Mouse (Mus musculus) bone marrow macrophage, adult 2 months (primary cell): ENCODE data around the gene Sufu. TPM values are rescaled to one million over a fixed set of nuclear protein-coding genes. Genes with fewer than 3 reads are reported as not detected.

Experiments
- H3K27ac ChIP-seq: 2 replicates; pipeline ENCODE4 v1.5.1; 2012; ENCODE audit warnings: low read depth, low read length; ENCODE audit not compliant: insufficient read depth
- H3K4me1 ChIP-seq: 2 replicates; pipeline ENCODE4 v1.6.1; 2012; ENCODE audit warnings: low read length; ENCODE audit not compliant: control insufficient read depth, insufficient read depth
- H3K4me3 ChIP-seq: 2 replicates; pipeline ENCODE4 v1.5.1; 2012; ENCODE audit warnings: mild to moderate bottlenecking, low read length, moderate library complexity; ENCODE audit not compliant: insufficient read depth
- CTCF ChIP-seq: IDR thresholded peaks from 2 replicates; pipeline ENCODE4 v1.5.1; 2012; ENCODE audit warnings: low read depth, mild to moderate bottlenecking, low read length, moderate library complexity
- POLR2A ChIP-seq: IDR thresholded peaks from 2 replicates; pipeline ENCODE4 v1.6.1; 2012; ENCODE audit warnings: mild to moderate bottlenecking, low read depth, low read length, borderline replicate concordance
- polyA plus RNA-seq: library from polyadenylated mRNA; stranded (reverse); fragments of >200 nt; gene quantifications from 2 replicates; pipeline ENCODE4 v1.2.4, GENCODE M21; 2012; ENCODE audit not compliant: missing spikeins, insufficient read depth, insufficient read length

The Sufu gene
- polyA plus RNA-seq, 1 experiment = 14.7 TPM

DNA sequence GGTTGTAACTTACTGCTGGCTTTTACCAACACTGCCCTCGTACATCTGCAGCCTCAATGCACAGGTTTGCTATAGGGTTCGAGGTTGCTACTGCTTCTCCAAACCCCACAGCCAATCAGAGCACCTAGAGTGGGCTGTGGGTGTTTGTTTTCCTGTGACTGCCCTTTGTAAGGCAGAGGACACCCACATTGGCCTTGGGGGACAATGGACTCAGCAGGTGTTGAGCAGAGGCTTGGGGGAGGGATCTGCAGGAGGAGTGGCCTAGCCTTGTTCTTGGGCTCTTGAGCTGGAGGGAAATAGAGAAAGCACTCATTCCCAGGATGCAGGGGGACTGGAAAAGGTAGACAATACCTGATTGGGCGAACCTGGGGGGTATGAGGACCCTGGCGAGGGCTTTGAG is 38.3 kb upstream of the Sufu start:
- Histone ChIP-seq H3K27ac (0 out of 2 replicates have a peak overlapping the region, but pooled peaks have one; percentile 2), H3K4me1 (peaks cover 22% of the 10 kb centered on the region), H3K4me3 (peak overlapping the region; percentile 79)
- TF ChIP-seq CTCF (no peak), POLR2A (no peak)

DNA sequence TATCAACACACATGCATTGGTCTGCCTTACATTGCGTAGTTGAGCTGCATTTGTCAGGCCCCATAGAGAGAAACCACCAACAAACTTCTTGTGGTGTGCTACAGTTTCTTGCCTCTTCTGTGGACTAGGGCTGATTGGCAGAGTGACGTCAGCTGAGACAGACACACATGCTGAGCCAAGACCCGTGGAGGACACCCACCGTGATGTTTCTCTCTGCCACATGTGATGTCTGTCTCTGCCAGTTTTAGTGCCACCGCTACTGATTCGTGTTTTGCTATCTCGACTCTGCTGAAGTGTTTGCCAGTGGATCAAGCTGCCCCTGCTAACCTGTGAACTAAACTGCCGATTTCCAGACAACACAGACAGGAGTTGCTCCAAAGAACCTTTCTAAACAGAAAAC is 34.6 kb upstream of the Sufu start:
- TF ChIP-seq POLR2A = no peak
- TF ChIP-seq CTCF = no peak
- Histone ChIP-seq H3K4me3 (no peak overlapping the region), H3K4me1 (peaks cover 16% of the 10 kb centered on the region), H3K27ac (no peak overlapping the region)

DNA sequence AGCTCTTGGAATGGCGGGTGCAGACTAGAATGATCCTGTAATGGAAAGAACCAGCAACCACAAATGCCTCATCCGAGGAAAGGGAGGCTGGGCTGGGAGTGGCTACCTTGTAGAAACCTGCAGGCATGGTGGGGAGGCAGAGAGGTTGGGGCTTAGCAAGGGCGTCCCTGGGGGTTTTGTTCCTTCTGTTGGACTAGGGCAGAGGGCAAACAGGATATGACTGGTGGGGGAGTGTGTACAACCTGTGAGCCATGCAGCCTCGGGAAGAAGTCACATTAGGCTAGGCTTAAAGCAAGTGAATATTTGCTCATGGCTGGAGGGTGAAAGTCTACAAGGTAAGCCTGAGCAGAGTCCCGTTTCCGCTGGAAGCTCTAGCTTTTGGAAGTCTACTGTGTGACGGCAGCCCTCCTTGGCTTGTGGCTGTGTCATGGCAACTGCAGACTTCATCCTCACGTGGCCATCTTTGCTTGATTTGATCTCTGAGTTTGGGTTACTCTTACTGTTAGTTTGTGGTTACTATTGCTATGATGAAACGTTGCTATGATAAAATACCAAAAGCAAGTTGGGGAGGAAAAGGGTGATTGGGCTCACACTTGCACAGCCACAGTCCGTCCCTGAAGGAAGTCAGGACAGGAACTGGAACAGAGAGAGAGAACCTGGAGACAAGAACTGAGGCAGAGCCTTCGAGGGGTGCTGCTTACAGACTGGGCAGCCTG is 33.2 kb upstream of the Sufu start:
- H3K4me3 ChIP-seq = no peak overlapping the region
- no peak for TF ChIP-seq CTCF
- no peak for TF ChIP-seq POLR2A
- H3K27ac ChIP-seq = no peak overlapping the region
- peaks cover 11% of the 10 kb centered on the region for H3K4me1 ChIP-seq

- H3K4me3 ChIP-seq = no peak overlapping the region
- no peak overlapping the region for H3K27ac ChIP-seq
- H3K4me1 ChIP-seq = peaks cover 3% of the 10 kb centered on the region
- no peak for TF ChIP-seq POLR2A
- TF ChIP-seq CTCF = no peak
Observed at GRCm38 (mm10) chr19:46367798-46368590, 28.7 kb upstream of the Sufu start.

DNA sequence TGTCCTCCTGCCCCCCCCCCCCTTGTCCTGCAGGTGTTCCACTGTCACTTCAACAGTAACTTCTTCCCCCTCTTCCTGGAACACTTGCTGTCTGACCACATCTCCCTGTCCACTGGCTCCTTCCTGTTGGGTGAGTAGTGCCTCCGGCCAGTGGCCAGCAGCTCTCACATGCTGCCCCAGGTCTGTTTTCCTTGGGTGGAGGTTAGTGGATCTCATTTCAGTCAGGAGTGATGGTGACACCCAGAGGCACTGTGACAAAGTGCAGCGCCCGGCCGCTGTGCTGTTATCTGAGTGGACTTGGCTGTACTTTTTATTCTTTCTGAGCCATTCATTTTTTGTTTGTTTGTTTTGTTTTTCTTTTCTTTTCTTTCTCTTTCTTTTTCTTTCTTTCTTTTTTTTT is 27.5 kb upstream of the Sufu start:
- no peak for TF ChIP-seq POLR2A
- peak; percentile 47 for TF ChIP-seq CTCF

DNA sequence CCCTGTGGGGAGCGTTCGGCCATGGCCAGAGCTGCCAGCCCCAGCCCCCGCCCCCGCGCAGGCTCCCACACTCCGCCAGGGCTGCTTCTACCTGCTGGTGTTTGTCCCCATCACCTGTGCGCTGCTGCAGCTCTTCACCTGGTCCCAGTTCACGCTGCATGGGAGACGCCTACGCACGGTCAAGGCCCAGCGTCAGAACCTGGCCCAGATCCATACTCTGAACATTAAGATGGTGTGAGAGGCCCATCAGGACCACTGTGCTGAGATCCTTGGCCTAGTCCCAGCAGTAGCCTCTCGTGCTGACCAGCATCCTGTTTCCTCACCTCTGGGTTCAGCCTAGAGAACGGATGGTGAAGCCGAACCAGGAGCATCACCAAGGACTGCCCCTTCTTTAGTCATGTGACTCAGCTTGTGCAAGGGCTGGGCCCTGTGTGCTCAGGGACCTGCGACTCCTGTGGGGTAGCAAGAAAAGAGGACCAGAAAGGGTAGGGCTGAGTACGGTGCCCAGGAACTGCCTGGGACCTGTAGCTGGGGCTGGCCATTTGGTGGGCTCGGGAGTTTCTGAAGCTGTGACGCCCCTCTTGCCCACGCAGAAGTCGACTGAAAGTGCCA is 22.1 kb upstream of the Sufu start:
- no peak overlapping the region for H3K4me3 ChIP-seq
- H3K27ac ChIP-seq = no peak overlapping the region
- H3K4me1 ChIP-seq = no peaks in the 10 kb centered on the region
- no peak for TF ChIP-seq CTCF
- TF ChIP-seq POLR2A = no peak

More for the DNA sequence above, 27.5 kb upstream of the Sufu start:
- Histone ChIP-seq H3K4me1 (peaks cover 3% of the 10 kb centered on the region), H3K4me3 (no peak overlapping the region), H3K27ac (no peak overlapping the region)

- Histone ChIP-seq H3K27ac (no peak overlapping the region), H3K4me3 (no peak overlapping the region), H3K4me1 (no peaks in the 10 kb centered on the region)
- TF ChIP-seq POLR2A (no peak), CTCF (no peak)
Observed at GRCm38 (mm10) chr19:46375489-46375888, 21.2 kb upstream of the Sufu start.

- TF ChIP-seq CTCF (no peak), POLR2A (no peak)
- no peak overlapping the region for H3K4me3 ChIP-seq
- no peaks in the 10 kb centered on the region for H3K4me1 ChIP-seq
- no peak overlapping the region for H3K27ac ChIP-seq
Observed at GRCm38 (mm10) chr19:46375891-46376290, 20.8 kb upstream of the Sufu start.

GRCm38 (mm10) chr19:46382275-46382674 is 14.4 kb upstream of the Sufu start:
- Histone ChIP-seq H3K27ac (no peak overlapping the region), H3K4me1 (no peaks in the 10 kb centered on the region), H3K4me3 (no peak overlapping the region)
- no peak for TF ChIP-seq CTCF
- no peak for TF ChIP-seq POLR2A

DNA sequence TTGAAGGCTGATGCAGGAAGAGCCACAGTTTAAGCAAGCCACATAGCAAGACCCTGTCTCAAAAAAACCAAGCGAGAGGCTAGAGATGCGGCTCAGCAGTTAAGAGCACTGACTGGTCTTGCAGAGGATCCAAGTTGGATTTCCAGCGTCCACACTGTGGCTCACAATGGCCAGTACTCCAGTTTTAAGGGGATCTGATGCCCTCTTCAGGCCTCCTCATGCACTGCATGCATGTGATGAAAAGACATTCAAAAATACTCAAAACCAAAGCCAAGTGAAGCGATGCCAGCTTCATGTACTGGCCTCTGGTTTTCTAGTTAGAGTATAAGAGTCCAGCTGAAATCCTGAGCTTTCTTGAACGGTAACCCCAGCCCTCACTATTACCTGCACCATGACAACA is 6.8 kb upstream of the Sufu start:
- Histone ChIP-seq H3K27ac (no peak overlapping the region), H3K4me3 (no peak overlapping the region), H3K4me1 (peaks cover 9% of the 10 kb centered on the region)
- TF ChIP-seq POLR2A (no peak), CTCF (0 out of 2 replicates have a peak, but pooled peaks have one; percentile 17)
